Mouse (Mus musculus) liver, embryonic 16.5 days (tissue): ENCODE data around the gene Sstr3. TPM values are rescaled to one million over a fixed set of nuclear protein-coding genes. Genes with fewer than 3 reads are reported as not detected.
A peak's percentile ranks its signal among the peaks of the same experiment; 100 is the strongest.

ENCODE experiments used
- ATAC-seq: fragments of 200-750 bp; cut with Nextera tagmentation; 2 replicates; pipeline ENCODE4 v1.8.0; 2017; ENCODE audit warnings: low read depth, mild to moderate bottlenecking, moderate number of reproducible peaks, moderate library complexity
- H3K27ac ChIP-seq: fragments of 300-500 bp; sonication (generic); 2 replicates; pipeline ENCODE4 v1.5.1; 2014; ENCODE audit warnings: mild to moderate bottlenecking, low read length
- H3K27me3 ChIP-seq: fragments of 300-500 bp; sonication (generic); 2 replicates; pipeline ENCODE4 v1.6.1; 2014; ENCODE audit warnings: low read depth, low read length, mixed read lengths; ENCODE audit not compliant: control insufficient read depth, insufficient read depth
- H3K36me3 ChIP-seq: fragments of 300-500 bp; sonication (generic); 2 replicates; pipeline ENCODE4 v1.6.1; 2014; ENCODE audit warnings: mild to moderate bottlenecking; ENCODE audit not compliant: control insufficient read depth, insufficient read depth
- H3K4me1 ChIP-seq: fragments of 300-500 bp; sonication (generic); 2 replicates; pipeline ENCODE4 v1.6.1; 2014; ENCODE audit warnings: low read depth, low read length, mixed read lengths; ENCODE audit not compliant: control insufficient read depth
- H3K4me2 ChIP-seq: fragments of 300-500 bp; sonication (generic); 2 replicates; pipeline ENCODE4 v1.6.1; 2014; ENCODE audit warnings: low read depth, low read length, mixed read lengths
- H3K4me3 ChIP-seq: fragments of 300-500 bp; sonication (generic); 2 replicates; pipeline ENCODE4 v1.5.1; 2014; ENCODE audit warnings: low read depth, mild to moderate bottlenecking, low read length
- H3K9ac ChIP-seq: fragments of 300-500 bp; sonication (generic); 2 replicates; pipeline ENCODE4 v1.6.1; 2014; ENCODE audit warnings: low read depth, low read length
- H3K9me3 ChIP-seq: fragments of 300-500 bp; sonication (generic); replicated peaks from 2 replicates; pipeline ENCODE4 v1.6.1; 2016; ENCODE audit warnings: low read length; ENCODE audit not compliant: control insufficient read depth
- WGBS: fragments of 180-500 bp; shearing (Covaris S2); extraction: QIAGEN DNeasy Blood & Tissue Kit; methylation state at CpG from one replicate; pipeline ENCODE4 v1.1.7; 2014; ENCODE audit not compliant: insufficient replicate concordance; 5-methylcytosine and 5-hydroxymethylcytosine counted together
- polyA plus RNA-seq: library from polyadenylated mRNA; unstranded; fragments of >200 nt; fragmentation: Nextera tagmentation; extraction: Ambion mirVana; gene quantifications from 2 replicates; pipeline ENCODE4 v1.2.1, GENCODE M21; 2015

The Sstr3 gene
- polyA plus RNA-seq, 1 experiment from 2014 or later = 0.02 TPM

- 37% methylated on average over 6 of the region's 6 CpGs for WGBS
- no peak for ATAC-seq
- no peaks in the 10 kb centered on the region for H3K36me3 ChIP-seq
Observed at GRCm38 (mm10) chr15:78515759-78516158, 28.7 kb downstream of the Sstr3 start.

GRCm38 (mm10) chr15:78514393-78515146, 29.9 kb downstream of the Sstr3 start:
- H3K36me3 ChIP-seq = no peaks in the 10 kb centered on the region
- H3K4me3 ChIP-seq = no peak overlapping the region
- no peaks in the 10 kb centered on the region for H3K9me3 ChIP-seq
- H3K27ac ChIP-seq = no peak overlapping the region
- H3K27me3 ChIP-seq = no peaks in the 10 kb centered on the region
- no peaks in the 10 kb centered on the region; the same call in 1 of the 2 replicates for H3K4me1 ChIP-seq
- ATAC-seq = no peak
- no peak overlapping the region for H3K4me2 ChIP-seq
- 24% methylated on average over 7 of the region's 7 CpGs for WGBS
- H3K9ac ChIP-seq = no peak overlapping the region

More at GRCm38 (mm10) chr15:78515759-78516158, 28.7 kb downstream of the Sstr3 start:
- Histone ChIP-seq H3K4me1 (no peaks in the 10 kb centered on the region; the same call in 1 of the 2 replicates), H3K4me2 (no peak overlapping the region), H3K9me3 (no peaks in the 10 kb centered on the region), H3K4me3 (no peak overlapping the region), H3K27ac (no peak overlapping the region), H3K9ac (no peak overlapping the region), H3K27me3 (no peaks in the 10 kb centered on the region)

GRCm38 (mm10) chr15:78513019-78513418, 31.5 kb downstream of the Sstr3 start:
- Histone ChIP-seq H3K4me2 (no peak overlapping the region), H3K9ac (no peak overlapping the region), H3K27ac (peak overlapping the region; percentile 61), H3K9me3 (no peaks in the 10 kb centered on the region), H3K27me3 (no peaks in the 10 kb centered on the region), H3K4me1 (no peaks in the 10 kb centered on the region; the same call in 1 of the 2 replicates), H3K36me3 (no peaks in the 10 kb centered on the region), H3K4me3 (no peak overlapping the region)
- peak; percentile 44 for ATAC-seq
- WGBS = 63% methylated on average over 14 of the region's 14 CpGs

- no peak overlapping the region for H3K27ac ChIP-seq
- WGBS = 43% methylated on average over 7 of the region's 7 CpGs
- no peak overlapping the region for H3K9ac ChIP-seq
- H3K27me3 ChIP-seq = no peaks in the 10 kb centered on the region
- no peak overlapping the region for H3K4me2 ChIP-seq
- no peaks in the 10 kb centered on the region for H3K36me3 ChIP-seq
- no peaks in the 10 kb centered on the region; the same call in none of the 2 replicates for H3K4me1 ChIP-seq
- peak; percentile 52 for ATAC-seq
- no peaks in the 10 kb centered on the region for H3K9me3 ChIP-seq
- no peak overlapping the region for H3K4me3 ChIP-seq
Observed at GRCm38 (mm10) chr15:78511951-78512350, 32.5 kb downstream of the Sstr3 start.

- H3K4me3 ChIP-seq = no peak overlapping the region
- H3K9ac ChIP-seq = no peak overlapping the region
- 55% methylated on average over 6 of the region's 6 CpGs for WGBS
- no peak overlapping the region for H3K4me2 ChIP-seq
- ATAC-seq = no peak
- H3K27ac ChIP-seq = no peak overlapping the region
- no peaks in the 10 kb centered on the region for H3K36me3 ChIP-seq
- H3K4me1 ChIP-seq = no peaks in the 10 kb centered on the region; the same call in none of the 2 replicates
- H3K27me3 ChIP-seq = no peaks in the 10 kb centered on the region
- no peaks in the 10 kb centered on the region for H3K9me3 ChIP-seq
Observed at GRCm38 (mm10) chr15:78510736-78511135, 33.7 kb downstream of the Sstr3 start.

GRCm38 (mm10) chr15:78510121-78510576, 34.3 kb downstream of the Sstr3 start:
- no peak for ATAC-seq
- H3K9ac ChIP-seq = no peak overlapping the region
- no peak overlapping the region for H3K4me3 ChIP-seq
- no peak overlapping the region for H3K27ac ChIP-seq
- H3K36me3 ChIP-seq = no peaks in the 10 kb centered on the region
- H3K27me3 ChIP-seq = no peaks in the 10 kb centered on the region
- no peaks in the 10 kb centered on the region for H3K9me3 ChIP-seq
- no peaks in the 10 kb centered on the region; the same call in none of the 2 replicates for H3K4me1 ChIP-seq
- WGBS = 50% methylated on average over 8 of the region's 8 CpGs
- no peak overlapping the region for H3K4me2 ChIP-seq

GRCm38 (mm10) chr15:78509297-78509899, 35.1 kb downstream of the Sstr3 start:
- 47% methylated on average over 12 of the region's 12 CpGs for WGBS
- Histone ChIP-seq H3K9ac (no peak overlapping the region), H3K4me3 (no peak overlapping the region)

GRCm38 (mm10) chr15:78508443-78508842, 36.0 kb downstream of the Sstr3 start:
- 63% methylated on average over 7 of the region's 7 CpGs for WGBS
- no peak overlapping the region for H3K4me2 ChIP-seq

More at GRCm38 (mm10) chr15:78509297-78509899, 35.1 kb downstream of the Sstr3 start:
- no peak overlapping the region for H3K27ac ChIP-seq
- ATAC-seq = no peak
- H3K4me2 ChIP-seq = no peak overlapping the region
- H3K9me3 ChIP-seq = no peaks in the 10 kb centered on the region
- H3K4me1 ChIP-seq = no peaks in the 10 kb centered on the region; the same call in none of the 2 replicates
- H3K36me3 ChIP-seq = no peaks in the 10 kb centered on the region
- no peaks in the 10 kb centered on the region for H3K27me3 ChIP-seq

GRCm38 (mm10) chr15:78505541-78505940, 38.9 kb downstream of the Sstr3 start:
- Histone ChIP-seq H3K9ac (no peak overlapping the region), H3K27ac (no peak overlapping the region), H3K27me3 (no peaks in the 10 kb centered on the region), H3K9me3 (no peaks in the 10 kb centered on the region), H3K4me3 (no peak overlapping the region), H3K4me2 (no peak overlapping the region), H3K4me1 (no peaks in the 10 kb centered on the region; the same call in 1 of the 2 replicates), H3K36me3 (no peaks in the 10 kb centered on the region)
- ATAC-seq = no peak
- 59% methylated on average over 3 of the region's 3 CpGs for WGBS

More at GRCm38 (mm10) chr15:78508443-78508842, 36.0 kb downstream of the Sstr3 start:
- no peaks in the 10 kb centered on the region for H3K27me3 ChIP-seq
- no peaks in the 10 kb centered on the region for H3K9me3 ChIP-seq
- H3K4me3 ChIP-seq = no peak overlapping the region
- H3K4me1 ChIP-seq = no peaks in the 10 kb centered on the region; the same call in none of the 2 replicates
- no peak overlapping the region for H3K9ac ChIP-seq
- ATAC-seq = no peak
- no peak overlapping the region for H3K27ac ChIP-seq
- H3K36me3 ChIP-seq = no peaks in the 10 kb centered on the region
